In the genomic region with DNA sequence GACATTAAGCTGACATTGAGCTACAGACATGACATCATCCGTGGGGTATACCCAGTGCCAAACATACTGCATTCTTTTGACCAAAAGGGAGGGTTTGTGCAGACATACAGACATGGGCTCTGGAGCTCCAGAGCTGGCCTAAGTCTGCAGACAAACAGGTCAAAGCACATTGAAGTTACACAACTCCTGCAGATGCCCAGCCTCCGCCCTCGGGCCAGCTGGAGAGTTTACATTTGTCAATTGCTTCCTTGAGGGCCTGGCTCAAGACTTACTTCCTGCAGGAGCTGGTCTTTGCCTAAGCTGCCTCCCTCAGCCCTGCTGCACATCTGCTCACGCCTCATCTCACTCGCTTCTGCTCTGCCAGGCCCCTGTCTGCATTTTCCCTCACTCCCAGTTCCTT, we compare ENCODE assay signal across 8 mouse cellular contexts.
DNase-seq lines count a peak whose midpoint lies in the region; ATAC-seq lines count a peak whose summit lies in the region.

No protein-coding gene starts in this region.

- no peak for ATAC-seq in megakaryocyte-erythroid progenitor cell, adult 5-6 weeks (replicated peaks; ENCODE audit: low FRiP score, low TSS enrichment, poor library complexity, severe bottlenecking)

- DNase-seq in layer of hippocampus, adult 11-12 months (ENCODE audit: low spot score), result peak; percentile 38
- no peak for DNase-seq in layer of hippocampus, postnatal 25 days (ENCODE audit: extremely low spot score in 1 of 2, low spot score in 1 of 2)
- DNase-seq in adrenal gland, postnatal 25 days, result peak; percentile 18
- DNase-seq in heart, adult 11 months, result peak; percentile 98
- peak; percentile 69 to 79 for DNase-seq in kidney, postnatal 36 days
- DNase-seq in ovary, postnatal 14 days (ENCODE audit: low spot score), result peak; percentile 17
- DNase-seq in layer of hippocampus, postnatal 14 days (ENCODE audit: low spot score in 2 of 2), result no peak

Comparison
In these comparisons a context has a peak if more than half of its experiments do, and no peak if none do; other contexts are left out.
1. DNase-seq: peak in layer of hippocampus, adult 11-12 months (single experiment), adrenal gland, postnatal 25 days (single experiment), heart, adult 11 months (single experiment), kidney, postnatal 36 days (2 of 2) and ovary, postnatal 14 days (single experiment); none in layer of hippocampus, postnatal 25 days (0 of 2) and layer of hippocampus, postnatal 14 days (0 of 2).